Mouse (Mus musculus) neural tube, embryonic 13.5 days (tissue): ENCODE measurements at regions not wholly inside any gene's neighbourhood (a gene's known extent, or its start where the extent isn't known, plus 50 kb on each side); places are given as distances from the start of the nearest gene placed in this dataset.

ENCODE experiments used
- ATAC-seq: fragments of 200-750 bp; cut with Nextera tagmentation; 2 replicates; pipeline ENCODE4 v1.8.0; 2017; ENCODE audit warnings: low read depth, mild to moderate bottlenecking, moderate TSS enrichment, moderate library complexity
- H3K27ac ChIP-seq: fragments of 300-500 bp; sonication (generic); replicated peaks from 2 replicates; pipeline ENCODE4 v1.5.1; 2015; ENCODE audit warnings: moderate library complexity, mild to moderate bottlenecking, inconsistent platforms
- H3K27me3 ChIP-seq: fragments of 300-500 bp; sonication (generic); 2 replicates; pipeline ENCODE4 v1.6.1; 2015; ENCODE audit warnings: mild to moderate bottlenecking, inconsistent platforms
- H3K36me3 ChIP-seq: fragments of 300-500 bp; sonication (generic); 2 replicates; pipeline ENCODE4 v1.6.1; 2015; ENCODE audit warnings: mild to moderate bottlenecking, inconsistent platforms
- H3K4me1 ChIP-seq: fragments of 300-500 bp; sonication (generic); replicated peaks from 2 replicates; pipeline ENCODE4 v1.6.1; 2015; ENCODE audit warnings: inconsistent platforms
- H3K4me2 ChIP-seq: fragments of 300-500 bp; sonication (generic); 2 replicates; pipeline ENCODE4 v1.6.1; 2015; ENCODE audit warnings: inconsistent platforms, mild to moderate bottlenecking, moderate library complexity
- H3K4me3 ChIP-seq: fragments of 300-500 bp; sonication (generic); 2 replicates; pipeline ENCODE4 v1.5.1; 2015; ENCODE audit warnings: mild to moderate bottlenecking, inconsistent platforms
- H3K9ac ChIP-seq: fragments of 300-500 bp; sonication (generic); 2 replicates; pipeline ENCODE4 v1.6.1; 2015; ENCODE audit warnings: moderate library complexity, mild to moderate bottlenecking, inconsistent platforms
- H3K9me3 ChIP-seq: fragments of 300-500 bp; sonication (generic); 2 replicates; pipeline ENCODE4 v1.6.1; 2016; ENCODE audit warnings: inconsistent platforms
- WGBS: fragments of 180-500 bp; shearing (Covaris S2); methylation state at CpG from one replicate; pipeline ENCODE4 v1.1.7; 2015; 5-methylcytosine and 5-hydroxymethylcytosine counted together

- Histone ChIP-seq H3K9ac (no peak overlapping the region), H3K4me3 (no peak overlapping the region), H3K4me1 (no peaks in the 10 kb centered on the region), H3K27me3 (no peaks in the 10 kb centered on the region), H3K9me3 (no peaks in the 10 kb centered on the region), H3K27ac (no peak overlapping the region), H3K4me2 (no peak overlapping the region), H3K36me3 (no peaks in the 10 kb centered on the region)
- WGBS: 48% methylated on average over 4 of the region's 4 CpGs
- no peak for ATAC-seq
Observed at GRCm38 (mm10) chr9:102449366-102449765, 56.2 kb upstream of the Ky start.

- Histone ChIP-seq H3K9me3 (no peaks in the 10 kb centered on the region), H3K9ac (no peak overlapping the region), H3K4me2 (no peak overlapping the region), H3K4me1 (no peaks in the 10 kb centered on the region), H3K36me3 (no peaks in the 10 kb centered on the region), H3K27ac (no peak overlapping the region), H3K4me3 (no peak overlapping the region), H3K27me3 (no peaks in the 10 kb centered on the region)
- no peak for ATAC-seq
- 73% methylated on average over 2 of the region's 2 CpGs for WGBS
Observed at GRCm38 (mm10) chr9:102446066-102446465, 59.5 kb upstream of the Ky start.

GRCm38 (mm10) chr9:102442198-102442842 is 63.2 kb upstream of the Ky start:
- no peak overlapping the region for H3K27ac ChIP-seq

GRCm38 (mm10) chr9:102437641-102438040 is 67.9 kb upstream of the Ky start:
- Histone ChIP-seq H3K4me1 (peaks cover 5% of the 10 kb centered on the region; the same call in 1 of the 2 replicates), H3K9ac (no peak overlapping the region), H3K4me3 (no peak overlapping the region), H3K36me3 (no peaks in the 10 kb centered on the region), H3K9me3 (no peaks in the 10 kb centered on the region), H3K4me2 (no peak overlapping the region), H3K27me3 (0 out of 2 replicates have a peak, but pooled peaks cover 3% of the 10 kb centered on the region), H3K27ac (no peak overlapping the region)
- no peak for ATAC-seq
- WGBS: 86% methylated on average over 3 of the region's 3 CpGs

More at GRCm38 (mm10) chr9:102442198-102442842, 63.2 kb upstream of the Ky start:
- Histone ChIP-seq H3K4me3 (no peak overlapping the region), H3K9me3 (no peaks in the 10 kb centered on the region), H3K4me1 (no peaks in the 10 kb centered on the region), H3K4me2 (no peak overlapping the region), H3K36me3 (no peaks in the 10 kb centered on the region), H3K27me3 (no peaks in the 10 kb centered on the region), H3K9ac (no peak overlapping the region)
- 91% methylated on average over 11 of the region's 11 CpGs for whole genome bisulfite sequencing
- no peak for ATAC-seq

GRCm38 (mm10) chr9:102436378-102436777 is 69.2 kb upstream of the Ky start:
- 0 out of 2 replicates have a peak, but pooled peaks cover 3% of the 10 kb centered on the region for H3K27me3 ChIP-seq
- no peaks in the 10 kb centered on the region for H3K36me3 ChIP-seq
- no peak overlapping the region for H3K27ac ChIP-seq
- no peak overlapping the region for H3K4me2 ChIP-seq
- H3K9me3 ChIP-seq: no peaks in the 10 kb centered on the region
- H3K4me3 ChIP-seq: no peak overlapping the region
- no peak overlapping the region for H3K9ac ChIP-seq
- peaks cover 5% of the 10 kb centered on the region; the same call in 1 of the 2 replicates for H3K4me1 ChIP-seq
- ATAC-seq: no peak
- WGBS: 86% methylated on average over 5 of the region's 5 CpGs

- Histone ChIP-seq H3K27ac (no peak overlapping the region), H3K4me2 (no peak overlapping the region), H3K9me3 (no peaks in the 10 kb centered on the region), H3K27me3 (peaks cover 4% of the 10 kb centered on the region), H3K4me1 (peaks cover 20% of the 10 kb centered on the region), H3K36me3 (no peaks in the 10 kb centered on the region), H3K9ac (no peak overlapping the region), H3K4me3 (no peak overlapping the region)
- 87% methylated on average over 5 of the region's 5 CpGs for WGBS
- ATAC-seq: no peak
Observed at GRCm38 (mm10) chr9:102428031-102428430, 73.5 kb upstream of the Ephb1 start.

GRCm38 (mm10) chr9:102424672-102425345 is 70.3 kb upstream of the Ephb1 start:
- Histone ChIP-seq H3K4me2 (peak overlapping the region; percentile 35), H3K4me3 (no peak overlapping the region), H3K4me1 (peaks cover 30% of the 10 kb centered on the region), H3K9me3 (no peaks in the 10 kb centered on the region), H3K9ac (peak overlapping the region; percentile 49; the same call in 1 of the 2 replicates), H3K36me3 (no peaks in the 10 kb centered on the region), H3K27ac (peak overlapping the region; percentile 81; the same call in 1 of the 2 replicates), H3K27me3 (peaks cover 4% of the 10 kb centered on the region)
- WGBS: 68% methylated on average over 11 of the region's 11 CpGs
- no peak for ATAC-seq

GRCm38 (mm10) chr9:102423919-102424671 is 69.6 kb upstream of the Ephb1 start:
- Histone ChIP-seq H3K9me3 (no peaks in the 10 kb centered on the region), H3K9ac (peak overlapping the region; percentile 49), H3K4me2 (peak overlapping the region; percentile 35), H3K4me1 (peaks cover 33% of the 10 kb centered on the region), H3K36me3 (no peaks in the 10 kb centered on the region), H3K27ac (peak overlapping the region; percentile 81), H3K27me3 (peaks cover 8% of the 10 kb centered on the region), H3K4me3 (no peak overlapping the region)
- peak; percentile 59 for ATAC-seq
- 6% methylated on average over 20 of the region's 20 CpGs for WGBS

GRCm38 (mm10) chr9:102423465-102423918 is 69.0 kb upstream of the Ephb1 start:
- Histone ChIP-seq H3K9ac (peak overlapping the region; percentile 49), H3K4me2 (peak overlapping the region; percentile 35), H3K4me1 (peaks cover 33% of the 10 kb centered on the region), H3K4me3 (no peak overlapping the region), H3K9me3 (no peaks in the 10 kb centered on the region), H3K36me3 (no peaks in the 10 kb centered on the region), H3K27me3 (peaks cover 8% of the 10 kb centered on the region), H3K27ac (peak overlapping the region; percentile 81)
- 6% methylated on average over 9 of the region's 9 CpGs for WGBS
- ATAC-seq: peak; percentile 51; the same call in 1 of the 2 replicates

- Histone ChIP-seq H3K4me3 (no peak overlapping the region), H3K4me1 (peaks cover 33% of the 10 kb centered on the region), H3K27ac (no peak overlapping the region), H3K4me2 (no peak overlapping the region), H3K36me3 (no peaks in the 10 kb centered on the region), H3K9ac (no peak overlapping the region), H3K27me3 (peaks cover 4% of the 10 kb centered on the region; the same call in 1 of the 2 replicates), H3K9me3 (0 out of 2 replicates have a peak, but pooled peaks cover 4% of the 10 kb centered on the region)
- WGBS: 87% methylated on average over 3 of the region's 3 CpGs
- no peak for ATAC-seq
Observed at GRCm38 (mm10) chr9:102421826-102422225, 67.3 kb upstream of the Ephb1 start.

- Histone ChIP-seq H3K27me3 (peaks cover 4% of the 10 kb centered on the region; the same call in 1 of the 2 replicates), H3K4me3 (no peak overlapping the region), H3K36me3 (no peaks in the 10 kb centered on the region), H3K4me1 (peaks cover 33% of the 10 kb centered on the region), H3K4me2 (no peak overlapping the region), H3K9me3 (0 out of 2 replicates have a peak, but pooled peaks cover 9% of the 10 kb centered on the region), H3K9ac (no peak overlapping the region), H3K27ac (no peak overlapping the region)
- ATAC-seq: no peak
- 20% methylated on average over 12 of the region's 12 CpGs for WGBS
Observed at GRCm38 (mm10) chr9:102420196-102420595, 65.7 kb upstream of the Ephb1 start.

- H3K9ac ChIP-seq: no peak overlapping the region
- H3K4me2 ChIP-seq: no peak overlapping the region
- H3K36me3 ChIP-seq: no peaks in the 10 kb centered on the region
- no peak overlapping the region for H3K27ac ChIP-seq
- 69% methylated on average over 2 of the region's 2 CpGs for WGBS
- 0 out of 2 replicates have a peak, but pooled peaks cover 9% of the 10 kb centered on the region for H3K9me3 ChIP-seq
- no peaks in the 10 kb centered on the region for H3K27me3 ChIP-seq
- ATAC-seq: no peak
- H3K4me3 ChIP-seq: no peak overlapping the region
- no peaks in the 10 kb centered on the region for H3K4me1 ChIP-seq
Observed at GRCm38 (mm10) chr9:102413631-102414030, 59.1 kb upstream of the Ephb1 start.
